Mouse (Mus musculus): Measurements from ENCODE around the gene Rex1bd.

DNA sequence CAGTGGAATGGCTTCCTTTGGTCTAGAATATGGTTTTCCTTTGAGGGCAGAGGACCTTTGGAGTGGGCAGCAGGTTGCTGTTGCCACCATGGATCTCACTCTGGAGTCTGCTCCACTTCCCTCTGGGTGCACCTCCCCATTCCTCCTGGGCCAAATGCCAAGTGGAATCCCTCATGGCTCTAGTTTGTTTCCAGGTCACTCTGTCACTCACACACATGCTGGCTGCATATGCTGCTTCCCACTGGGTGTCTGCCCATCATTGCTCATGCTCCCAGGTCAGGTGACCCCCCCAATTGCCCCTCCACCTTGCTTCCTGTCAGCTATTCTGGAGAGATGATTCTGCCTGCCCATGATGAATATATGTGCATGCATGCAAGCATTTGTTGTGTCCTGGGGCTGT, 47.2 kb upstream of the Rex1bd start:
- TF ChIP-seq POLR2A (IDR thresholded peaks at IDR 0.05; ENCODE audit: borderline replicate concordance, extremely low read depth, insufficient read depth, insufficient read length, poor library complexity, severe bottlenecking) (no peak), CTCF (IDR thresholded peaks at IDR 0.05; ENCODE audit: borderline replicate concordance, extremely low read depth, insufficient read depth, insufficient read length) (no peak)

Measured in brain, embryonic 14.5 days (tissue).